Mouse (Mus musculus) heart, embryonic 16.5 days (tissue): ENCODE results near the gene Atn1. TPM values are rescaled to one million over a fixed set of nuclear protein-coding genes. Genes with fewer than 3 reads are reported as not detected.
A peak's percentile ranks its signal among the peaks of the same experiment; 100 is the strongest.

Experiments used
- ATAC-seq: fragments of 200-750 bp; cut with Nextera tagmentation; replicated peaks from 2 replicates; pipeline ENCODE4 v1.8.0; 2017; ENCODE audit warnings: moderate number of reproducible peaks; ENCODE audit not compliant: insufficient read depth, low FRiP score; ENCODE audit errors: extremely low read depth
- H3K27ac ChIP-seq: fragments of 300-500 bp; sonication (generic); 2 replicates; pipeline ENCODE4 v1.5.1; 2014; ENCODE audit warnings: mild to moderate bottlenecking, low read length, control low read depth, moderate library complexity
- H3K27me3 ChIP-seq: fragments of 300-500 bp; sonication (generic); 2 replicates; pipeline ENCODE4 v1.6.1; 2014; ENCODE audit warnings: low read length, mixed read lengths; ENCODE audit not compliant: control insufficient read depth, insufficient read depth
- H3K36me3 ChIP-seq: fragments of 300-500 bp; sonication (generic); 2 replicates; pipeline ENCODE4 v1.6.1; 2014; ENCODE audit not compliant: control insufficient read depth, insufficient read depth
- H3K4me1 ChIP-seq: fragments of 300-500 bp; sonication (generic); 2 replicates; pipeline ENCODE4 v1.6.1; 2014; ENCODE audit warnings: low read length, mixed read lengths; ENCODE audit not compliant: control insufficient read depth, insufficient read depth
- H3K4me2 ChIP-seq: fragments of 300-500 bp; sonication (generic); 2 replicates; pipeline ENCODE4 v1.6.1; 2014; ENCODE audit warnings: low read depth, mild to moderate bottlenecking, control low read depth, low read length
- H3K4me3 ChIP-seq: fragments of 300-500 bp; sonication (generic); 2 replicates; pipeline ENCODE4 v1.5.1; 2014; ENCODE audit warnings: mild to moderate bottlenecking, control low read depth, low read length
- H3K9ac ChIP-seq: fragments of 300-500 bp; sonication (generic); 2 replicates; pipeline ENCODE4 v1.6.1; 2014; ENCODE audit warnings: low read length, control low read depth
- H3K9me3 ChIP-seq: fragments of 300-500 bp; sonication (generic); replicated peaks from 2 replicates; pipeline ENCODE4 v1.6.1; 2016; ENCODE audit warnings: low read length; ENCODE audit not compliant: control insufficient read depth
- WGBS: fragments of 180-500 bp; shearing (Covaris S2); extraction: QIAGEN DNeasy Blood & Tissue Kit; methylation state at CpG from one replicate; pipeline ENCODE4 v1.1.7; 2014; 5-methylcytosine and 5-hydroxymethylcytosine counted together
- polyA plus RNA-seq: library from polyadenylated mRNA; unstranded; fragments of >200 nt; fragmentation: Nextera tagmentation; extraction: Ambion mirVana; gene quantifications from 2 replicates; pipeline ENCODE4 v1.2.1, GENCODE M21; 2015

Gene Atn1
- polyA plus RNA-seq, 1 experiment from 2014 or later, result 10.4 TPM

DNA sequence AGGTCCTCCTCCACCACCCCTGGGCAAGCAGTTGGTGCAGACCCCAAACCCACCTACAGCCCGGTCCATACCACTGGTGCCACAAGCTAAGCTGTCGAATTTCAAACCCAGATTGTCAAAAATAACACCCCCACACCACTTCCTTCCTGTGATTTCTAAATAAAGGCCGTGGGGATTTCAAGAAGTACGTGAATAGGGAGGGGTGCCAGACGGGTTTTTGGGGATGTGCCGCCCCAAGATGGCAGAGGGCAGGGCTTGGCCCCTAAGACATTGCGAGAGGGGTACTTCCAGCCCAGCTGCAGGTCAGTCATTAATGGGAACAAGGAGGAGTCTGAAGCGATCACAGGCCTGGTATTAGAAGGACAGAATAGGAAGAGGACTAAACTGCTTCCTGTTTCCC, 32.8 kb downstream of the Atn1 start:
- WGBS, result 67% methylated on average over 8 of the region's 8 CpGs
- Histone ChIP-seq H3K27ac (no peak overlapping the region), H3K9me3 (no peaks in the 10 kb centered on the region), H3K9ac (no peak overlapping the region), H3K36me3 (no peaks in the 10 kb centered on the region), H3K27me3 (no peaks in the 10 kb centered on the region), H3K4me2 (no peak overlapping the region), H3K4me3 (no peak overlapping the region), H3K4me1 (peaks cover 2% of the 10 kb centered on the region; the same call in 1 of the 2 replicates)
- ATAC-seq, result no peak

DNA sequence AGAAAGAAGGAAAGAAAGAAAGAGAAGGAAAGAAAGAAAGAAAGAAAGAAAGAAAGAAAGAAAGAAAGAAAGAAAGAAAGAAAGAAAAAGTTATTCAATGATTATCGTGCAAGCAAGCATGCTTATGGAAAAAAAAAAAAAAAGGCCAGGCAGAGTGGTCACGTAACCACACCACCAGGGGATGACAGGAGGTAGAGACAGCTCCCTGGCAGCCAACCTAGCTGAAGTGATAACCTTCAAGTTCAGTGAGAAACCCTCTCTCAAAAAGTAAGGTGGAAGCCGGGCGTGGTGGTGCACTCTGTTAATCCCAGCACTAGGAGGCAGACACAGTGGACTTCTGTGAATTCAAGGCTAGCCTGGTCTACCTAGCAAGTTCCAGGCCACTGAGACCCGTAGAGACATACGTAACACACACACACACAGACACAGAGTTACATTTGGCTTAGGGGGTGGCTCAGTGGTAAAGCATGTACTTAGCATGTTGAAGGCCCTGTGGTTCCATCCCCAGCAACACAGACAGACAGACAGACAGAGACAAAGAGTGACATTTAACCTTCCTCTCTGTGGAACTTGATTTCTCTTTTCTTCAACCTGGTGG, 33.3 kb downstream of the Atn1 start:
- H3K27ac ChIP-seq, result no peak overlapping the region
- no peaks in the 10 kb centered on the region for H3K36me3 ChIP-seq
- peaks cover 2% of the 10 kb centered on the region; the same call in 1 of the 2 replicates for H3K4me1 ChIP-seq
- H3K4me3 ChIP-seq, result no peak overlapping the region
- H3K27me3 ChIP-seq, result no peaks in the 10 kb centered on the region
- H3K4me2 ChIP-seq, result no peak overlapping the region
- no peak for ATAC-seq
- 57% methylated on average over 6 of the region's 6 CpGs for WGBS
- H3K9me3 ChIP-seq, result no peaks in the 10 kb centered on the region
- H3K9ac ChIP-seq, result no peak overlapping the region

DNA sequence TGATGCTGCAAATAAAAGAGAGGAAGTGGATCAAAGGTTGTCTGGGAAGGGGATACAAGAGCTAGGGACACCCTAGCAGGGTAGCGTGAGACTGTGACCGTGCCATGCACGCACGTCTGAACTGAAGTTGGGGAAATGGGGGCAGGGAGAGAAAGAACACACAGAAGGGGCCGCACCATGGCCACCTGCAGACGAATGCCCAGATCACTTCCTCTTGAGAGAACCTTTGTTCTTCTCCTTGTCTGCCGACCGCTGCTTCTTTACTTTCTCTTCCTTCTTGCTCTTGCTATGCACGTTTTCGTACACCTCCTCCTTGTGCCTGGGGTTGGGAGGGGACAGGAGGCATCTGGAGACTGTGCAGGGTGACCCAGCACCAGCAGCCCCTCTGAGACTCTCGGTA, 35.4 kb downstream of the Atn1 start:
- no peaks in the 10 kb centered on the region for H3K27me3 ChIP-seq
- no peak overlapping the region for H3K4me3 ChIP-seq
- WGBS, result 62% methylated on average over 11 of the region's 11 CpGs
- peak overlapping the region; percentile 38; the same call in 1 of the 2 replicates for H3K27ac ChIP-seq
- peaks cover 2% of the 10 kb centered on the region; the same call in 1 of the 2 replicates for H3K4me1 ChIP-seq
- peak overlapping the region; percentile 5; the same call in 1 of the 2 replicates for H3K4me2 ChIP-seq
- no peaks in the 10 kb centered on the region for H3K9me3 ChIP-seq
- H3K9ac ChIP-seq, result peak overlapping the region; percentile 14; the same call in 1 of the 2 replicates
- no peak for ATAC-seq
- peaks cover 15% of the 10 kb centered on the region for H3K36me3 ChIP-seq

DNA sequence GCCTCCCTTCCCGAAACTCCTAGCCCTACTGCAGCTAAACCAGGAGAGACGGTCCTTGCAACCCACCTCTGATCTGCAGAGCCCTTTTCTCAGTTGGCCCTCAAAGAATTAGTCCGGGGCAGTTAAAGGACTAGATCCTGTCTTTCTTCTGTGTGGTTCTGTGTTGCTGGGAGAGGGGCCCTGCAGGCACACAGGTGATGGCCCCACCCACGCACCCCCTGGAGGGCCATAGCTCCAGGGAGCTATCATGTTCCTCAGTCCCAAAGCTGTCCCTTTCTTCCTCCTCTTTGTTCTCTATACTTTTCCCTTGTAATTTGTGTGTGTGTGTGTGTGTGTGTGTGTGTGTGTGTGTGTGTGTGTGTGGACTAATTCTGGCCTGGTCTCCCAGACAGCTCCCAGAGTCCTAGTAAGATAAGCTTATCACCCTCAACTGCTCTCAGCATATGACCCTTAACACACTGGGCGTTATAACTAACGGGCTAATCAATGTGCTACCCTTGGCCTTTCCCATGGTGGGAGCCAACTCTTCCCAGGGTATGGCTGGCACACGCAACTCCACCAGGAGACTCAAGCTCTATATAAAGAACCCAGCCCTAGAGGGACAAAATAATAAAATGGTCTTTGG, 36.9 kb downstream of the Atn1 start:
- WGBS, result 49% methylated on average over 7 of the region's 7 CpGs
- peak overlapping the region; percentile 10; the same call in 1 of the 2 replicates for H3K4me2 ChIP-seq
- H3K36me3 ChIP-seq, result peaks cover 29% of the 10 kb centered on the region
- H3K9me3 ChIP-seq, result no peaks in the 10 kb centered on the region
- H3K27ac ChIP-seq, result peak overlapping the region; percentile 32; the same call in 1 of the 2 replicates
- H3K4me3 ChIP-seq, result peak overlapping the region; percentile 27; the same call in 1 of the 2 replicates
- peaks cover 2% of the 10 kb centered on the region; the same call in 1 of the 2 replicates for H3K4me1 ChIP-seq
- H3K9ac ChIP-seq, result peak overlapping the region; percentile 41
- no peak for ATAC-seq
- no peaks in the 10 kb centered on the region for H3K27me3 ChIP-seq

DNA sequence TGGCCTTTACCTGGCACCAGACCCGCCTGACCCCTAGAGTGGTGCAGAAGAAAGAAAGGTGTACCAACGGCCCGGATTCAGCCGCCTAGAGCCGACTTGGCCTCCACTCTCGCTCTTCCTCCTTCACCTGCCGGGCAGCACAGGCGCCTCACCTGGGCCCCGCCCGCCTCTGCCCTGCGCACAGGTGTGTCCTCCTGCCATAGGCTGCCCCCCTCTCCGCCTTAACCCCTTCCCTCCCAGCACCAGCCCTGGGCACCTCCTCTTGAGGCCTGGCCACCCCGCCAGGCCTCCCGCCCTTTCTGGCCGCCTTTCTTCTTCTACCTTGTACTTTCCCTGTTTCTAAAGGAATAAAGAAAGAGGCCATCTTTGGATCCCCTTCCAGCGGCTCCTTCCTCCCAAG, 37.6 kb downstream of the Atn1 start:
- Histone ChIP-seq H3K9ac (peak overlapping the region; percentile 41), H3K4me2 (peak overlapping the region; percentile 10; the same call in 1 of the 2 replicates), H3K27ac (peak overlapping the region; percentile 32; the same call in 1 of the 2 replicates)

DNA sequence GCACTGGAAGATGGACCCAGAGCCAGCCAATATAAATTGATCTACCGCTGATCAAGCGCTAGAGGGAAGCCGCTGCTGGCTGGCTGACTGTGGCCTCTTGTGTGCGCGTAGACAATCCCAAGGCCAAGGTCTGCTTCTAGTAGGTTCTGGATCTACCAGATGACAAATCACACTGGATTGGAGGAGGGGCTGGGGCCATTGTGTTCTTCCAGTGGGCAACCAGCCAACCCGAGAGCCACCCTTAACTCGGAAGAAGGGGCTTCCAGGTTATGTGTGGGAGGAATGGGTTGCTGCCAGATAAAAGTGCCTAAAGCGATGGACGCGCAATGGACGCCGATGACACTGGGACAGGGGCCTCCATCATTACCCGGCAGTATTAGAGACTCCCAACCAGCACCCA, 38.4 kb downstream of the Atn1 start:
- Histone ChIP-seq H3K9ac (no peak overlapping the region), H3K4me2 (peak overlapping the region; percentile 14; the same call in 1 of the 2 replicates)
- ATAC-seq, result no peak

More for the DNA sequence above, 37.6 kb downstream of the Atn1 start:
- H3K4me1 ChIP-seq, result peaks cover 6% of the 10 kb centered on the region
- H3K9me3 ChIP-seq, result no peaks in the 10 kb centered on the region
- peaks cover 30% of the 10 kb centered on the region for H3K36me3 ChIP-seq
- H3K4me3 ChIP-seq, result peak overlapping the region; percentile 27; the same call in 1 of the 2 replicates
- 75% methylated on average over 14 of the region's 16 CpGs for WGBS
- no peaks in the 10 kb centered on the region for H3K27me3 ChIP-seq
- no peak for ATAC-seq

DNA sequence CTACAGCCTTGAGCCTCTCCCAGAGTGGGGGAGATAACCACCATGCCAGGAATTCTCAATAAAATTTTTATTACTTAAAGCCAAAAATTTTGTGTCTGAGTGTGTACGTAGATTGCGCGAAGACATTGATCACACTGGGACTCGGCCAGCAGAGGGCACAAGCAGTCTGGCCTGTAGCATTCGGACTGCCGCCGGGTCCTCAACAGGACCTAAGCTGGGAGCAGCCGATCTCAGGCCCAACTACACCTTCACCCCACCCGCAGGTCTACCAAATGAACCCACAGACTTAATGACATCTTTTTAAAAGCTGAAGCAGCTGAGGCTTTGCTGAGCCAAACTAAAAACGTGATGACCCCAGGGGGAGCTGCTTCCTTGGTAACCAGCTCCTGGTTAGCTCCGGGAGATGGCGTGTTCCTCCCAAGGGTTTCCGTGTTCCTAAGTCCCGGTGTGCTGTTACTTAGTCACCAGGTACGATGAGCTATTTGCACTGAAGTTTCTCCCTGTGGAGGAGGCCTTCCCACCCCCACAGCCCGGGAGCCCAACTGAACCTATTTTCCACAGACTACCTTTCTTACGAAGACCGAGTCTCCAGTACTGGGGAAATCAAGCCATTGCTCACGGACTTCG, 39.3 kb downstream of the Atn1 start:
- 65% methylated on average over 20 of the region's 20 CpGs for WGBS
- Histone ChIP-seq H3K27ac (no peak overlapping the region), H3K4me2 (no peak overlapping the region; the same call in 1 of the 2 replicates), H3K4me1 (peaks cover 14% of the 10 kb centered on the region), H3K36me3 (peaks cover 30% of the 10 kb centered on the region), H3K27me3 (no peaks in the 10 kb centered on the region), H3K9me3 (no peaks in the 10 kb centered on the region), H3K4me3 (no peak overlapping the region), H3K9ac (no peak overlapping the region)
- no peak for ATAC-seq

More for the DNA sequence above, 38.4 kb downstream of the Atn1 start:
- Histone ChIP-seq H3K36me3 (peaks cover 30% of the 10 kb centered on the region), H3K4me1 (peaks cover 14% of the 10 kb centered on the region), H3K27ac (no peak overlapping the region), H3K9me3 (no peaks in the 10 kb centered on the region), H3K4me3 (no peak overlapping the region), H3K27me3 (no peaks in the 10 kb centered on the region)
- WGBS, result 67% methylated on average over 13 of the region's 13 CpGs

DNA sequence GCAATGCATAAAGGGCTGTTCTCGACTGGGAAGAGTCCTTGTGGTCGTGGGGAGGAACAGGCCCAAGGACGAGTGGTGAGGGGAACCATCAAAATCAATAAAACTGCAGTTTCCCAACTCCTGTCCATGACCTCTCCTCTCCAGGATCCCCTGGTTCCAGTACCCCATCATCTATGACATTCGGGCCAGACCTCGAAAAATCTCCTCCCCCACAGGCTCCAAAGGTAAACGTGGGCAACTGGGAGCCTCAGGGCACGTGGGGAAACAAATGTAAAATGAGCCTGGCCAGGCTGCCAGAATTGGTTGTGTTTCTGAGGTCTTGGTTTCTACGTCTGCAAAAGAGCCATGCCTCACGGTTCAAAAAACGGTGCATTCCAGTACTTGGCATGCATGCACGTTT, 43.4 kb downstream of the Atn1 start:
- H3K4me2 ChIP-seq, result peak overlapping the region; percentile 92
- H3K9ac ChIP-seq, result peak overlapping the region; percentile 93
- WGBS, result 8% methylated on average over 11 of the region's 11 CpGs
- peaks cover 27% of the 10 kb centered on the region for H3K4me1 ChIP-seq
- peak overlapping the region; percentile 95 for H3K4me3 ChIP-seq
- H3K27me3 ChIP-seq, result no peaks in the 10 kb centered on the region
- ATAC-seq, result no peak
- no peaks in the 10 kb centered on the region for H3K9me3 ChIP-seq
- peaks cover 34% of the 10 kb centered on the region for H3K36me3 ChIP-seq
- H3K27ac ChIP-seq, result peak overlapping the region; percentile 90
